Mouse (Mus musculus): ENCODE data around the gene Btf3l4. TPM values are rescaled to one million over a fixed set of nuclear protein-coding genes. Genes with fewer than 3 reads are reported as not detected.
A peak's percentile ranks its signal among the peaks of the same experiment; 100 is the strongest.

The Btf3l4 gene
- polyA plus RNA-seq, 1 experiment from 2014 or later = 284 TPM

DNA sequence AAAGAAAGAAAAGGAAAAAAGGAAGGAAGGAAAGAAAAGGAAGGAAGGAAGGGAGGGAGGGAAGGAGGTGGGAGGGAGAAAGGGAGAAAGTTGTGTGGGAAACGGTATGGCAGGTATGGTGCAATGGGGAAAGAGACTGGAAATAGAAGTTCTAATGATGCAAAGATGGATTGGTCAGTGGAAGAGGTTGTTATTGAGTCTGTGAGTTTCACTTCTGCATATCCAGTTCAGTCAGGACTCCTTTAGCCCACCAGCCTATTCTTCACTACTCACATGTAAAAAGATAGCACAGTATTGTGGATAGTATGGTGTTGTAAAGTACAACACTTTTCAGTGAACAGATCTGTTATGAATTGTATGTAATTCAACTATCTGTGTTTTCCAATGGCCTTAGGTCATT lies 42.9 kb downstream of the Btf3l4 start:
- H3K4me3 ChIP-seq (ENCODE audit: low read depth, low read length) = no peak overlapping the region
- ATAC-seq (ENCODE audit: low FRiP score) (no peak), DNase-seq (ENCODE audit: low spot score, missing footprints) (no peak)
- 76% methylated on average over 1 of the region's 1 CpGs for WGBS
- H3K4me1 ChIP-seq (ENCODE audit: control insufficient read depth, insufficient read depth, low read length) = no peaks in the 10 kb centered on the region
- H3K27ac ChIP-seq (ENCODE audit: low read depth, low read length) = no peak overlapping the region
- no peaks in the 10 kb centered on the region for H3K9me3 ChIP-seq (ENCODE audit: control insufficient read depth, low read length)
- no peaks in the 10 kb centered on the region for H3K36me3 ChIP-seq (ENCODE audit: control insufficient read depth, insufficient read depth, low read length)
- no peak overlapping the region for H3K4me2 ChIP-seq
- no peak overlapping the region for H3K9ac ChIP-seq (ENCODE audit: low read length)
- no peaks in the 10 kb centered on the region for H3K27me3 ChIP-seq (ENCODE audit: control insufficient read depth, insufficient read depth, low read length)

DNA sequence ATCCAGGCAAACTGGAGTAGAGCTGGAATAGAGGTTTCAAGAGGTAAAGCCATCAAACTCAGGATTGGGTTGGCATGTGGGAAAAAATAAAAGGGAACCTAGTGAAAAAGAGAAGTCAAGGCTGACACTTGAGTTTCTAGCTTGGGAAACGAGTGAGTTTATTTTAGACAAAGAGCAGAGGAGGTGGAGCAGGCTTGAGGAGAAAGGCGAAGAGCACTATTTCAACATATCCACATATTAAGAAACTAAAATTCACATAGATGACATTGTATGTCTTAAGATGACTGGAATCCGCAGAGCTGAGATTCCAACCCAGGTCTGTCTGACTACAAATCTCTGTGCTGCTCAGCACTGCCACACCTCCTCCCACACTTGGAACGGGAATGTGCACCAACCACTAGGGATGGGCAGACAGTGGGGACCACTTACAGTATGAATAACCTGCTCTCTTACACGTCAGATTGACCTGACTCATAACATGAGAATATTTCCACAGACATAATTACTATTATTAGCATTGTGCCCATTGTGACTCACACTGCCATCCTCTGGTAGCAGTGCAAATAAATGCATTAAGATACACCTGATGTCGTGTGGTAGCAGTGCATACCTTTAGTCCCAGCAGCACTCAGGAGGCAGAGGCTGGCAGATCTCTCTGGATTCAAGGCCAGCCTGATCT lies 44.0 kb downstream of the Btf3l4 start:
- H3K36me3 ChIP-seq (ENCODE audit: control insufficient read depth, insufficient read depth, low read length) = no peaks in the 10 kb centered on the region
- H3K4me3 ChIP-seq (ENCODE audit: low read depth, low read length) = no peak overlapping the region
- no peak overlapping the region for H3K4me2 ChIP-seq
- no peaks in the 10 kb centered on the region for H3K27me3 ChIP-seq (ENCODE audit: control insufficient read depth, insufficient read depth, low read length)
- H3K27ac ChIP-seq (ENCODE audit: low read depth, low read length) = no peak overlapping the region
- no peak overlapping the region for H3K9ac ChIP-seq (ENCODE audit: low read length)
- WGBS = 82% methylated on average over 6 of the region's 6 CpGs
- no peaks in the 10 kb centered on the region for H3K4me1 ChIP-seq (ENCODE audit: control insufficient read depth, insufficient read depth, low read length)
- no peak for ATAC-seq (ENCODE audit: low FRiP score)
- no peak for DNase-seq (ENCODE audit: low spot score, missing footprints)
- H3K9me3 ChIP-seq (ENCODE audit: control insufficient read depth, low read length) = no peaks in the 10 kb centered on the region

DNA sequence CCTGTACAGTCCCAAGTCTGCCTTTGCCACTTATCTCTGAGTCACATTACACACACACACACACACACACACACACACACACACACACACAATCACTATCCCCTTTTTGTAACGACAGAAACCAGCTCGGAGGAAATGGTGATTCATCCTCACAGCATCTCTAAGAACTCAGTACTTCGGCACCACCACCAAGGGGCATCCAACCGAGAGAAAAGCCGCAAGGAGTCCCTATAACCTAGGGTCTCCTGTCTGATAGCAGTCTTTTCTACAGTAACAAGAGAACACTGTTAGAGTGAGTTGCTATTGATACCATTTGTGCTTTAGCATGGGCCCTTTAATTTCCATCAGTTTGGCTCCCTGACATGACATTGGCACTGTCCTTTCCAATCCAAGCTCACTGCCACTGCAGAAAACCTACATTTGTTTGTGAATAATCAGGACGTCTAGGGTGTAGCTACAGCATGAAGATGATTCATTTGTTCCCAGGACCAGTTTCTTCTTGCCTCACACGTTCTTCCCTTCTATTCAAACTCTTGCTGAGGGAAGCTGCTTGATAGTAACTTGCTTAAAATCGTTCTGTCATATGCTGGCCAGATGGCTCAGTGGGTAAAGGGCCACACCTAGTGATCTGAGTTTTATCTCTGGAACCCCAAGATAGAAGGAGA lies 50.9 kb downstream of the Btf3l4 start:
- WGBS = 32% methylated on average over 8 of the region's 8 CpGs
- Histone ChIP-seq H3K4me1 (ENCODE audit: control insufficient read depth, insufficient read depth, low read length) (0 out of 2 replicates have a peak, but pooled peaks cover 4% of the 10 kb centered on the region), H3K9me3 (ENCODE audit: control insufficient read depth, low read length) (no peaks in the 10 kb centered on the region), H3K4me2 (no peak overlapping the region), H3K27me3 (ENCODE audit: control insufficient read depth, insufficient read depth, low read length) (no peaks in the 10 kb centered on the region), H3K9ac (ENCODE audit: low read length) (no peak overlapping the region), H3K27ac (ENCODE audit: low read depth, low read length) (no peak overlapping the region), H3K4me3 (ENCODE audit: low read depth, low read length) (no peak overlapping the region), H3K36me3 (ENCODE audit: control insufficient read depth, insufficient read depth, low read length) (no peaks in the 10 kb centered on the region)
- DNase-seq (ENCODE audit: low spot score, missing footprints) (no peak), ATAC-seq (ENCODE audit: low FRiP score) (no peak)

DNA sequence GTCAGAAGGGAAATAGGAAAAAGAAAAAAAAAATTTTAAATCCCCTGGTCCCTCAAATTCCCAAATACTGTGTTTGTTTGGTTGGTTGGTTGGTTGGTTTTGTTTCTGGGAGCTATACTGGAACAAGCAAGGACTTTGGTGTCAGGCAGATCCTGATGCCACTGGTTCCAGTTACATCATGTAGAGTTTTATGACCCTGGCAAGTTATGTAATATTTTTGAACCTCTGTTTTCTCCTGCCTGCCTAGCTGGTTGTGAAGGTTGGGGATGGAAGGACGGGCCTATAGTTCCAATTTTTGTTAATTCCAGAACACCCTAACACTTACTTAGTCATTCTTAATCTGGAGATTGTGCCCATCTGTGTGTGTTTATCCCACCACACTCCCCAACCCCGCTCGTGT lies 51.8 kb downstream of the Btf3l4 start:
- DNase-seq (ENCODE audit: low spot score, missing footprints) (no peak), ATAC-seq (ENCODE audit: low FRiP score) (no peak)
- Histone ChIP-seq H3K27me3 (ENCODE audit: control insufficient read depth, insufficient read depth, low read length) (no peaks in the 10 kb centered on the region), H3K4me3 (ENCODE audit: low read depth, low read length) (no peak overlapping the region), H3K27ac (ENCODE audit: low read depth, low read length) (no peak overlapping the region), H3K9ac (ENCODE audit: low read length) (no peak overlapping the region), H3K9me3 (ENCODE audit: control insufficient read depth, low read length) (no peaks in the 10 kb centered on the region), H3K4me1 (ENCODE audit: control insufficient read depth, insufficient read depth, low read length) (0 out of 2 replicates have a peak, but pooled peaks cover 4% of the 10 kb centered on the region), H3K4me2 (no peak overlapping the region; the same call in 1 of the 2 replicates), H3K36me3 (ENCODE audit: control insufficient read depth, insufficient read depth, low read length) (no peaks in the 10 kb centered on the region)
- 56% methylated on average over 3 of the region's 3 CpGs for WGBS

DNA sequence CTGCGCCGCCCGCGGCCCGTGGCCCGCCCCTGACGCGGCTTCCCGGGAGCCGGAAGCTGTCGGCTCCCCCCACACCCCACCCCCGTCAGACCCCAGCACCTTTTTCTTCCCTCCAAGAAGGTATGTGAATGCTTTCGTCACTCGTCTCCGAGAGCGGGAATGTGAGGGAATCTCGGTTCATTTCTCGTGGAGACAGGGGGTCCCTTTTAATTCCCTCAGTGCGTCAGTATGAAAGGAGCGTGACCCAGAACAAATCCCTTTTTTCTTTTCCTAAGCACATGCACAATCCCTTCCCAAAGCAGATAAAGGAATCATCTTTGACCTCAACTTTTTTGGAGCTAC lies 52.6 kb downstream of the Btf3l4 start:
- H3K4me3 ChIP-seq (ENCODE audit: low read depth, low read length) = peak overlapping the region; percentile 87
- DNase-seq (ENCODE audit: low spot score, missing footprints) = peak; percentile 95
- WGBS = 0% methylated on average over 18 of the region's 20 CpGs
- no peaks in the 10 kb centered on the region for H3K9me3 ChIP-seq (ENCODE audit: control insufficient read depth, low read length)
- peak overlapping the region; percentile 98 for H3K9ac ChIP-seq (ENCODE audit: low read length)
- peak overlapping the region; percentile 93 for H3K27ac ChIP-seq (ENCODE audit: low read depth, low read length)
- H3K27me3 ChIP-seq (ENCODE audit: control insufficient read depth, insufficient read depth, low read length) = no peaks in the 10 kb centered on the region
- 0 out of 2 replicates have a peak, but pooled peaks cover 4% of the 10 kb centered on the region for H3K4me1 ChIP-seq (ENCODE audit: control insufficient read depth, insufficient read depth, low read length)
- peak overlapping the region; percentile 52 for H3K4me2 ChIP-seq
- ATAC-seq (ENCODE audit: low FRiP score) = no peak
- no peaks in the 10 kb centered on the region for H3K36me3 ChIP-seq (ENCODE audit: control insufficient read depth, insufficient read depth, low read length)

DNA sequence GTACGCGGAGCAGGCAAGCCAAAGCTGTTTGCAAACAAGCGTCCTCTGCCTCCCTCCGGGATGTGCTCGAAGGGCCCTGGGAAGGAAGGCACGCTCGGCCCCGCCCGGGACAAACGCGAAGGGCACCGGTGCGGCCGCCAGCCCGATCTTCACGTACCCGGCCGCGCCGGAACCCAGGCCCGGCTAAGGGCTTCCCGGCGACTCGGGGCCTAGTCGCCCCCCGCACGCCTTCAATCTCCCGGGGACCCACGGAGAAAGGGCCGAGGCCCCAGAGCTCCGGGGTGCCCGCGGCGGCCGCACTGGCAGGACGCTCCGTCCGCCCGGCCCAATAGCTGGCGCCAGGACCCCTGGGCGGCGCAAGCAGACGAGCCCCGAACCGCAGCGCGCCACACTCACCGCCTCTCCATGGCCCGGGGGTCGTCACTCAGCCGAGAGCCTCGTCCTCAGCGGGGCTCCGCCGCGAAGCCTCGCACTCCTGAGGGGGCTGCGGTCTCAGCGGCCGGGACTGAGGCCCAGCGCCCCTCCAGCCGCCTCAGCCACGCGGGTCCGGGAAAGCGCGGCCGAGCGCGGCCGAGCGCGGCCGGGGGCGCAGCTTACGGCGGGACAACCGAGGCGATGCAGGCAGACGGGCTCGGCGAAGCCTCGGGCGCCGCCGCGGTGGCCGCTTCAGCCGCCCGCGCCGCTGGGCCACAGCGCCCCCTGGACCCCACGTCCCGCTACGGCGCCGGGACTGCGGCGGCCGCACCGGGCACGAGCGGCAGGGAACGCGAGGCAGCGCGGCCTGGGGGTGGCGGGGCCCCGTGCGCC lies 53.2 kb downstream of the Btf3l4 start, which contains the start of gene Zfyve9:
Gene Zfyve9 (minus strand): TSS at position 742 of the 807 bp plus-strand sequence.
- H3K27me3 ChIP-seq (ENCODE audit: control insufficient read depth, insufficient read depth, low read length) = no peaks in the 10 kb centered on the region
- DNase-seq (ENCODE audit: low spot score, missing footprints) (peak; percentile 97), ATAC-seq (ENCODE audit: low FRiP score) (peak; percentile 90)
- no peaks in the 10 kb centered on the region for H3K36me3 ChIP-seq (ENCODE audit: control insufficient read depth, insufficient read depth, low read length)
- peak within 1 kb of the TSS; percentile 52 for H3K4me2 ChIP-seq
- H3K27ac ChIP-seq (ENCODE audit: low read depth, low read length) = peak within 1 kb of the TSS; percentile 93
- H3K4me1 ChIP-seq (ENCODE audit: control insufficient read depth, insufficient read depth, low read length) = 0 out of 2 replicates have a peak, but pooled peaks cover 4% of the 10 kb centered on the region
- WGBS = under 1% methylated on average over 98 of the region's 111 CpGs
- peak within 1 kb of the TSS; percentile 98 for H3K9ac ChIP-seq (ENCODE audit: low read length)
- peak within 1 kb of the TSS; percentile 87 for H3K4me3 ChIP-seq (ENCODE audit: low read depth, low read length)
- H3K9me3 ChIP-seq (ENCODE audit: control insufficient read depth, low read length) = no peaks in the 10 kb centered on the region

DNA sequence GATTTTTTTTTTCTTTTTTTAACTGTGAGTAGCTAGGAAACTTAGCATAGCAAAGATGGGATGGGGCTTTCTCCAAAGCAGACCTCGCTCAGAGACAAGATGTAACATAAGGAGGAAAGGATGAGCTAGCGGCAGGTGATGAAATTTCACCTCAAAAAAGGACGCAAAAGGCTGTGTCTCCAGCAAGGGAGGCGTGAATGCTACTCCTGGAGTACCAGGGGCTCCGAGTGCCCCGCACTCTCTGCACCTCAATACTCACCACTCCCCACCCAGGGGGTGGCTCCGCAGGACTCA lies 53.7 kb downstream of the Btf3l4 start:
- DNase-seq (ENCODE audit: low spot score, missing footprints) (no peak), ATAC-seq (ENCODE audit: low FRiP score) (no peak)
- WGBS = 1% methylated on average over 7 of the region's 7 CpGs
- peak overlapping the region; percentile 52 for H3K4me2 ChIP-seq
- H3K4me3 ChIP-seq (ENCODE audit: low read depth, low read length) = peak overlapping the region; percentile 87
- no peaks in the 10 kb centered on the region for H3K27me3 ChIP-seq (ENCODE audit: control insufficient read depth, insufficient read depth, low read length)
- H3K4me1 ChIP-seq (ENCODE audit: control insufficient read depth, insufficient read depth, low read length) = 0 out of 2 replicates have a peak, but pooled peaks cover 4% of the 10 kb centered on the region
- H3K9ac ChIP-seq (ENCODE audit: low read length) = peak overlapping the region; percentile 98
- H3K36me3 ChIP-seq (ENCODE audit: control insufficient read depth, insufficient read depth, low read length) = no peaks in the 10 kb centered on the region
- peak overlapping the region; percentile 93 for H3K27ac ChIP-seq (ENCODE audit: low read depth, low read length)
- H3K9me3 ChIP-seq (ENCODE audit: control insufficient read depth, low read length) = no peaks in the 10 kb centered on the region

DNA sequence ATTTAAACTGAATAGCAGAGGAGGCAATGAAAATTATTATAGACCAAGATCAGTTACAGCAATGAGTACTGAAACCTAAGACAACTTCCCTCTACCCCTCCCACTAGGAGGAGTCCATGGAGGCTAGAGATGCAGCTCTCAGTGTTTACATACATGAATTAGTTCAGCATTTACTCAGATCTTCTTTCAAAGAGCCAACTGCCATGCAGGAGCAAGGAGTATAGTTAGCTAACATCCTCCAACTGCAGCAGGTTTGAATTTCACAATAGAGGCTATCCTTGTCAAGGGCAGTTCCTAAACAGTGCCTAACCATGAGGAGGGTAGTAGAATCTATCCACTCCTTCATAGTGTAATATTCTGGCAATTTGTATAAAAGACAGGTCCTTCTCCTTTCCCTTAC lies 64.9 kb downstream of the Btf3l4 start:
- ATAC-seq (ENCODE audit: low FRiP score) = no peak
- Histone ChIP-seq H3K27me3 (ENCODE audit: control insufficient read depth, insufficient read depth, low read length) (no peaks in the 10 kb centered on the region), H3K4me3 (ENCODE audit: low read depth, low read length) (no peak overlapping the region), H3K4me1 (ENCODE audit: control insufficient read depth, insufficient read depth, low read length) (no peaks in the 10 kb centered on the region), H3K27ac (ENCODE audit: low read depth, low read length) (no peak overlapping the region), H3K4me2 (no peak overlapping the region), H3K36me3 (ENCODE audit: control insufficient read depth, insufficient read depth, low read length) (no peaks in the 10 kb centered on the region), H3K9ac (ENCODE audit: low read length) (no peak overlapping the region), H3K9me3 (ENCODE audit: control insufficient read depth, low read length) (no peaks in the 10 kb centered on the region)
- DNase-seq (ENCODE audit: low spot score, missing footprints) = no peak

Data from midbrain, embryonic 11.5 days (tissue).